Mouse (Mus musculus) gastrocnemius, adult 2 months (tissue): Measurements from ENCODE around the gene Gtf3c2. TPM values are rescaled to one million over a fixed set of nuclear protein-coding genes. Genes with fewer than 3 reads are reported as not detected.
A peak's percentile ranks its signal among the peaks of the same experiment; 100 is the strongest.

Source experiments
- DNase-seq: peaks from one replicate; pipeline ENCODE4 v3.0.0; 2022
- H3K27ac ChIP-seq: fragments of 200-600 bp; 2 replicates; pipeline ENCODE4 v1.8.1; 2022; ENCODE audit warnings: mild to moderate bottlenecking
- H3K4me3 ChIP-seq: fragments of 200-600 bp; 2 replicates; pipeline ENCODE4 v1.8.1; 2022; ENCODE audit warnings: mild to moderate bottlenecking, moderate library complexity
- CTCF ChIP-seq: fragments of 200-600 bp; IDR thresholded peaks from 2 replicates; pipeline ENCODE4 v1.8.1; 2022; ENCODE audit warnings: antibody characterized with exemption, mild to moderate bottlenecking, moderate library complexity
- intact Hi-C: fragments of 180-260 bp; cut with DNase I; formaldehyde crosslinking; loops from one replicate; pipeline ENCODE4 v1.15.1; 2025
- total RNA-seq, 2 experiments: library from RNA; stranded (reverse); gene quantifications; 2 replicates each; pipeline ENCODE4 v1.2.3; 2021

The Gtf3c2 gene
- total RNA-seq, 2 experiments from 2014 or later: 22.9 to 26.5 TPM

- no peak overlapping the region for H3K4me3 ChIP-seq
- intact Hi-C loops: loop anchor here (2.0 kb wide), 1 partner anchor 17 kb away; the partner anchor contains the start of gene Ppm1g
- TF ChIP-seq CTCF: no peak
- H3K27ac ChIP-seq: no peak overlapping the region
- DNase-seq: no peak
These were observed 23.9 kb upstream of the Gtf3c2 start for GRCm38 (mm10) chr5:31203866-31204265.

GRCm38 (mm10) chr5:31202933-31203332 lies 23.0 kb upstream of the Gtf3c2 start:
- TF ChIP-seq CTCF: no peak
- no peak for DNase-seq
- H3K4me3 ChIP-seq: peak overlapping the region; percentile 91
- intact Hi-C loops: loop anchor here (2.0 kb wide), 1 partner anchor 18 kb away; the partner anchor contains the start of gene Ppm1g
- peak overlapping the region; percentile 93 for H3K27ac ChIP-seq

GRCm38 (mm10) chr5:31201742-31202590 lies 22.0 kb upstream of the Gtf3c2 start, which contains the start of gene Zfp513:
Gene Zfp513, minus strand, starts transcription at chr5:31202303.
- no peak for TF ChIP-seq CTCF
- Histone ChIP-seq H3K4me3 (peak within 1 kb of the TSS; percentile 91), H3K27ac (peak within 1 kb of the TSS; percentile 93)
- peak; percentile 96 for DNase-seq
- intact Hi-C loops: loop anchor here (2.0 kb wide), 1 partner anchor 19 kb away; the partner anchor contains the start of gene Ppm1g

- intact Hi-C loops: no loop called here
- no peak for TF ChIP-seq CTCF
- Histone ChIP-seq H3K27ac (peak overlapping the region; percentile 93), H3K4me3 (peak overlapping the region; percentile 91)
- peak; percentile 24 for DNase-seq
These were observed 21.2 kb upstream of the Gtf3c2 start for GRCm38 (mm10) chr5:31201042-31201741.

GRCm38 (mm10) chr5:31200327-31200768 lies 20.4 kb upstream of the Gtf3c2 start:
- TF ChIP-seq CTCF: no peak
- no peak overlapping the region for H3K27ac ChIP-seq
- peak overlapping the region; percentile 91; the same call in 1 of the 2 replicates for H3K4me3 ChIP-seq
- intact Hi-C loops: no loop called here
- peak; percentile 47 for DNase-seq

- no peak for TF ChIP-seq CTCF
- peak; percentile 37 for DNase-seq
- intact Hi-C loops: no loop called here
- H3K4me3 ChIP-seq: no peak overlapping the region
- H3K27ac ChIP-seq: no peak overlapping the region
These were observed 19.9 kb upstream of the Gtf3c2 start for GRCm38 (mm10) chr5:31199893-31200292.

GRCm38 (mm10) chr5:31199321-31199892 lies 19.5 kb upstream of the Gtf3c2 start:
- no peak for DNase-seq
- Histone ChIP-seq H3K4me3 (no peak overlapping the region), H3K27ac (no peak overlapping the region)
- intact Hi-C loops: no loop called here
- TF ChIP-seq CTCF: no peak

GRCm38 (mm10) chr5:31198616-31199320 lies 18.8 kb upstream of the Gtf3c2 start:
- DNase-seq: no peak
- Histone ChIP-seq H3K4me3 (no peak overlapping the region), H3K27ac (no peak overlapping the region)
- TF ChIP-seq CTCF: no peak
- intact Hi-C loops: no loop called here

GRCm38 (mm10) chr5:31198170-31198569 lies 18.2 kb upstream of the Gtf3c2 start:
- Histone ChIP-seq H3K4me3 (no peak overlapping the region), H3K27ac (no peak overlapping the region)
- intact Hi-C loops: no loop called here
- peak; percentile 21 for DNase-seq
- no peak for TF ChIP-seq CTCF

- H3K4me3 ChIP-seq: no peak overlapping the region
- H3K27ac ChIP-seq: no peak overlapping the region
- no peak for TF ChIP-seq CTCF
- intact Hi-C loops: no loop called here
- DNase-seq: no peak
These were observed 17.1 kb upstream of the Gtf3c2 start for GRCm38 (mm10) chr5:31197072-31197471.

- DNase-seq: no peak
- TF ChIP-seq CTCF: no peak
- intact Hi-C loops: no loop called here
- no peak overlapping the region for H3K27ac ChIP-seq
- no peak overlapping the region for H3K4me3 ChIP-seq
These were observed 16.3 kb upstream of the Gtf3c2 start for GRCm38 (mm10) chr5:31196207-31196606.

- no peak for DNase-seq
- Histone ChIP-seq H3K27ac (no peak overlapping the region), H3K4me3 (no peak overlapping the region)
- intact Hi-C loops: no loop called here
- TF ChIP-seq CTCF: no peak
These were observed 15.7 kb upstream of the Gtf3c2 start for GRCm38 (mm10) chr5:31195671-31196070.
